Mouse (Mus musculus) E14TG2a.4 (cell line): Measurements from ENCODE around the gene Me3.

ENCODE experiments used
- CTCF ChIP-seq: conservative IDR thresholded peaks from 2 replicates; pipeline ENCODE4 v1.5.1; 2014; ENCODE audit warnings: low read length
- POU5F1 ChIP-seq: IDR thresholded peaks from 2 replicates; pipeline ENCODE4 v1.6.1; 2014; ENCODE audit warnings: low read length, borderline replicate concordance

DNA sequence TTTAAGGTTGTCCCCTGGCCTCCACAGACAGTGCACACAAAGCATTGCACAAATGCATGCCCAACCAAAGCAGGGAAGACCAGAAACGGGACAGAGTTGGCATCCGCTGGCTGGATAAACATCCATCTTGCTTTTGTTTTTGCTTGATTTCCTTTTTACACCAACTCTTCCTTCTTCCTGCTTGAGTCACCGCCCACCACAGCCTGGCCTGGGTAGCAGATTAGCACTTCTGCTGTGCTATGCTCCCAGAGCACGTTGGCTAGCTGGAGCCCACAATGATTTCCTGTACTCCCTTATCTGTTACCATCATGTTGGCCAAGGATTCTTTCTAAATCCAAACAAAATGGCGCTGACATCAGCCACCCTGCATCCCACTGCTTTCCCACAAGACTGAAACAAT lies 235.0 kb downstream of the Me3 start:
- no peak for TF ChIP-seq CTCF
- TF ChIP-seq POU5F1, result no peak
